Mouse (Mus musculus) forebrain, embryonic 10.5 days (tissue): ENCODE data around the gene Irx6. TPM values are rescaled to one million over a fixed set of nuclear protein-coding genes. Genes with fewer than 3 reads are reported as not detected.
A peak's percentile ranks its signal among the peaks of the same experiment; 100 is the strongest.

Experiments used
- DNase-seq: peaks from one replicate; pipeline ENCODE4 v3.0.0-alpha.2; 2017; ENCODE audit warnings: low spot score; ENCODE audit errors: extremely low spot score
- H3K27ac ChIP-seq: fragments of 300-500 bp; sonication (generic); 2 replicates; pipeline ENCODE4 v1.5.1; 2016; ENCODE audit warnings: mild to moderate bottlenecking
- H3K27me3 ChIP-seq: fragments of 300-500 bp; sonication (generic); 2 replicates; pipeline ENCODE4 v1.6.1; 2016; ENCODE audit warnings: mild to moderate bottlenecking; ENCODE audit not compliant: poor library complexity, severe bottlenecking
- H3K36me3 ChIP-seq: fragments of 300-500 bp; sonication (generic); replicated peaks from 2 replicates; pipeline ENCODE4 v1.6.1; 2016; ENCODE audit warnings: mild to moderate bottlenecking, moderate library complexity
- H3K4me1 ChIP-seq: fragments of 300-500 bp; sonication (generic); 2 replicates; pipeline ENCODE4 v1.6.1; 2016
- H3K4me3 ChIP-seq: fragments of 300-500 bp; sonication (generic); 2 replicates; pipeline ENCODE4 v1.5.1; 2016; ENCODE audit warnings: mild to moderate bottlenecking, moderate library complexity
- H3K9me3 ChIP-seq: fragments of 300-500 bp; sonication (generic); 2 replicates; pipeline ENCODE4 v1.6.1; 2016; ENCODE audit warnings: mild to moderate bottlenecking, moderate library complexity
- whole genome bisulfite sequencing: fragments of 180-500 bp; shearing (Covaris S2); methylation state at CpG from one replicate; pipeline ENCODE4 v1.1.7; 2016; 5-methylcytosine and 5-hydroxymethylcytosine counted together
- polyA plus RNA-seq: library from polyadenylated mRNA; unstranded; fragments of >200 nt; fragmentation: Nextera tagmentation; extraction: Ambion mirVana; gene quantifications from 2 replicates; pipeline ENCODE4 v1.2.1, GENCODE M21; 2016

Gene Irx6
- polyA plus RNA-seq, 1 experiment from 2014 or later: 0.22 TPM

DNA sequence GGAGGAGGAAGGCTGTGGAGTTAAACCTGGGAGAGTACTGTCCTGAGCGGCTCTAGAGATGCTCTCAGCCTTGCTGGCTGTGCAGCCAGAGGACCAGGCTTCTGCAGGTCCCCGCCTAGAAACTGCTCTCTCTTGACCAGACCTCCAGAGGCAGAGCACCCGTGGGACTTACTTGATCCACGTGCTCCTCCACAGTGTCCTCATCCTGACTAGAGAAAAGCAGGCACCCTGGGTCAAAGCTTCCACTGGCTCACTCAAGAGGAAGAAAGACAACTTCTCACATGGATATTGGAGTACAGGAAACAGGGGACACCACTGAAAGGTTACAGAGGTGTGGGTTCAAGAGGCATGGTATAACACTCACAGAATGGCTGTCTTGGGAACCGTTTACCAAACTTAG, 23.3 kb downstream of the Irx6 start:
- no peaks in the 10 kb centered on the region for H3K9me3 ChIP-seq
- 82% methylated on average over 5 of the region's 5 CpGs for WGBS
- H3K4me3 ChIP-seq: no peak overlapping the region
- H3K27ac ChIP-seq: no peak overlapping the region
- H3K36me3 ChIP-seq: no peaks in the 10 kb centered on the region
- DNase-seq: no peak
- H3K4me1 ChIP-seq: peaks cover 14% of the 10 kb centered on the region; the same call in 1 of the 2 replicates
- peaks cover 6% of the 10 kb centered on the region; the same call in 1 of the 2 replicates for H3K27me3 ChIP-seq

DNA sequence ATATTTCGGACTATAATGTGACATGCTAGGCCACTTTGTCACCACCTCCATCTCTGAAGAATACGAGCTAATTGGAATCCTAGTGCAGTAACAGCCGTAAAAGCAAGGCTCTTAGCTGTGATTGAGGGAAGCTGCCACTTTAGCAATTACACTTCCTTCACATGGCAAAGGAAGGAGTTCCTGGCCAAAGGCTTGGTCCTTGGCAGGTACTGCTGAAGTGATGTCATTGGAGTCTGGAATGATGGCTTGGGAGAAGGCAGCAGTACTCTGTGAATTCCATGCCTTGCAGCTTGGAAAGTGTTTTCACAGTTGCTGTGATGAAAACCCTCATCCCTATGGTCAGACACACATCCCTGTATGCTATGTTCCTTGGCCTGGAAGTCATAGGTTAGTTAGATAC, 24.3 kb downstream of the Irx6 start:
- no peaks in the 10 kb centered on the region for H3K9me3 ChIP-seq
- no peak for DNase-seq
- no peak overlapping the region for H3K27ac ChIP-seq
- 0 out of 2 replicates have a peak, but pooled peaks cover 3% of the 10 kb centered on the region for H3K27me3 ChIP-seq
- H3K4me3 ChIP-seq: no peak overlapping the region
- H3K4me1 ChIP-seq: peaks cover 14% of the 10 kb centered on the region; the same call in 1 of the 2 replicates
- 85% methylated on average over 3 of the region's 3 CpGs for WGBS
- H3K36me3 ChIP-seq: no peaks in the 10 kb centered on the region

DNA sequence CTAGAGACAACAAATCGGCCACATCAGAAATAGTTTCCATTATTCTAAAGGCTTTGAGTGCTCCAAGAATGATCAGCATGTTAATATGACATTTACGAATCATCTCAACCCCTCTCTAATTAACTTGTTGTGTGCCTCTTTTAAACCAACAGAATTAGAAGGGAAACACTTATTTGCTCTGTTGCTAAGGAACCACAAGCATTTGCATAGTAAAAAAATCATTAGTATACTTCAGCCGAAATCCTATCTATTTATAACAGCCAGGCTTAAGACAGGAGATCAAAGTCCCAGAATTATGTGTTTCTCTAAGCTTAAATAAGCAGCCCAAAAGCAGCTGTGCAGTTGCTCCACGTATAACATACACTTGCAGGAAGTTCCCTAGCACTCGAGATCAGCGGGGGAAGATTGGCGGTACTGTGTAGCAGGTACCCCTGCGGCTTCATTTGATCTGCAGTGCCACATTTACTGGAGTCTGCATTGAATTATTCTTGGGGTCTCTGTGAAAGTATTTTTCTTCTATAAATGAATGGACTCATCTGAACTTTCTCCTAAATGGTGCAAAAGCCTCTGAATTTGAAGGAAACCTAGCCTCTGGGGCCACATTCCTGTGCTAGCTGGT, 25.9 kb downstream of the Irx6 start:
- Histone ChIP-seq H3K27me3 (0 out of 2 replicates have a peak, but pooled peaks cover 3% of the 10 kb centered on the region), H3K4me1 (peaks cover 11% of the 10 kb centered on the region; the same call in 1 of the 2 replicates), H3K27ac (no peak overlapping the region), H3K4me3 (no peak overlapping the region), H3K36me3 (no peaks in the 10 kb centered on the region), H3K9me3 (no peaks in the 10 kb centered on the region)
- no peak for DNase-seq
- 78% methylated on average over 8 of the region's 8 CpGs for WGBS

DNA sequence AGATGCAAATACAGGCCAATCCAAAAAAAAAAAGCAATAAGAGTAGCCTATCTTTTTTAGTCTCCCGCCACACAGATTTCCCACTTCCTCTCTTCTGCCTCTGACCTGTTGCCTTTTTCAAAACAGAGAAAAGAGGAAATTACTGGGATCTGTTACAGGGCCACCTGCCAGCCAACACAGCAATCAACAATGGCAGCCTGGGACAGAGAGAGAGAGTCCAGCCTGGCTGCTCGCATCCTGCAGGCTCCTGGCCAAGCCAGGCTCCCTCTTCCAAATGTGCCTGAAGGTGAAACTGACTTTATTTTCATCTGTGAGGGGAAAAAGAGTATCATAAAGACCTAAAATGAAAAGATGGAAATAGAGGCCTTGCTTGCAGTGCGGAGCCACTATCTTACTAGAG, 29.3 kb downstream of the Irx6 start:
- peaks cover 11% of the 10 kb centered on the region; the same call in 1 of the 2 replicates for H3K4me1 ChIP-seq
- H3K27me3 ChIP-seq: 0 out of 2 replicates have a peak, but pooled peaks cover 3% of the 10 kb centered on the region
- no peak overlapping the region for H3K27ac ChIP-seq
- no peaks in the 10 kb centered on the region for H3K9me3 ChIP-seq
- WGBS: 80% methylated on average over 3 of the region's 3 CpGs
- no peaks in the 10 kb centered on the region for H3K36me3 ChIP-seq
- no peak for DNase-seq
- H3K4me3 ChIP-seq: no peak overlapping the region

DNA sequence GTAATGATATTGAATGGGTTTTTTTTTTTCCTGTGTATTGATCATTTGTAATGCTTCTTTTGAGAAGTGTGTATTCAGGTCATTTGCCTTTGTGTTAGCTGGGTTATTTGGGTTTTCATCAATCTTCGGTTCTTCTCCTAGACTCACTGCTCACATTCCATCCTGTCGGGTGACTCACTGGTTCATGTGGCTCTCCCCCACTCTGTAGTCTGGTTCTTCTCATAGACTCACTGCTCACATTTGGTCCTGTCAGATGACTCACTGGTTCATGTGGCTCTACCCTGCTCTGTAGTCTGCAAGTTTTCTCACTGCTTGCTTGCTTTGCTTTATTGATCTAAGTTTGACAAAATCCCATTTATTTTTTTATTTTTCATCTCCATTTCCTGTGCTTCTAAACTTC, 32.2 kb downstream of the Irx6 start:
- Histone ChIP-seq H3K27ac (no peak overlapping the region), H3K36me3 (no peaks in the 10 kb centered on the region), H3K9me3 (peaks cover 9% of the 10 kb centered on the region; the same call in 1 of the 2 replicates), H3K4me3 (no peak overlapping the region), H3K27me3 (no peaks in the 10 kb centered on the region), H3K4me1 (no peaks in the 10 kb centered on the region)
- DNase-seq: no peak
- 88% methylated on average over 2 of the region's 2 CpGs for WGBS

DNA sequence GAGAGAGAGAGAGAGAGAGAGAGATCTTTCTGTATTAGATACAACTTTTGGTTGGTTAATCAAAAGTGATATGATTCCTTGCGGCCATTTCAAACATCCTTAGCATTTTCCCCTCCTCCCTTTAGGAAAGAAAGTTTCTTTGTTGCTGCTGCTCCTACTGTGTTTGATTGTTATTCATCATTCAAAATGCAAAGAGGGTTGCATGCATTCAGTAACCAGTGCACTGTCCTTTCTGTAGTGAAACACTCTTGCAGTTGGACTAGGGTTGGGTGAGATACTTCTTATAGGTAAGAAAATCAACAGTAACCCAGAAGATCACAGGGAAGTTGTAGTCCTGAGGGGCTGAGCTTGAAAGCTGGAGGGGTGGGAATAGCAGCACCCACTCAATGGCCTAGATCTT, 39.2 kb downstream of the Irx6 start:
- 91% methylated on average over 1 of the region's 1 CpGs for WGBS

DNA sequence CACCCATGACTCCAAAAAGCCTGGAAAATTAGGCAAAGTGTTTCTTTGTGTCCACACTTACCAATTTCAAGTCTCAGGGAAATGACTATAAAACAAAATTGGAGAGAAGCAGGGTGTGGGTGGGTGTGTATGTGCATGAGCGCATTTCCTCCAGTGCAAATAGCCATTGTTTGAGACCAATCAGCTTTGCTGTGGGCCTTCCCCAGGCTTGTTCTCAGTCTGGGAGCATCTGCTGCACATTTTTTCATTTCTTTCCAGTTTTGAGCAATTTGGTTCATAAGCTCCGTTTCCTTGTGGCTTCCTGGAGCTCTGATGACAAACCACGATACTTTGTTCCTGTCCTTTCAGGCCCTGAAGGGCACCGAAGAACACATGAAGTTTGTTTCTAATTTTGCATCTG, 43.3 kb downstream of the Irx6 start:
- Histone ChIP-seq H3K36me3 (no peaks in the 10 kb centered on the region), H3K27me3 (no peaks in the 10 kb centered on the region), H3K9me3 (no peaks in the 10 kb centered on the region), H3K27ac (no peak overlapping the region), H3K4me3 (no peak overlapping the region), H3K4me1 (peaks cover 10% of the 10 kb centered on the region)
- WGBS: 79% methylated on average over 4 of the region's 4 CpGs
- no peak for DNase-seq

More for the DNA sequence above, 39.2 kb downstream of the Irx6 start:
- Histone ChIP-seq H3K4me3 (no peak overlapping the region), H3K36me3 (no peaks in the 10 kb centered on the region), H3K27me3 (no peaks in the 10 kb centered on the region), H3K27ac (no peak overlapping the region), H3K4me1 (no peaks in the 10 kb centered on the region), H3K9me3 (peaks cover 9% of the 10 kb centered on the region; the same call in 1 of the 2 replicates)
- no peak for DNase-seq

DNA sequence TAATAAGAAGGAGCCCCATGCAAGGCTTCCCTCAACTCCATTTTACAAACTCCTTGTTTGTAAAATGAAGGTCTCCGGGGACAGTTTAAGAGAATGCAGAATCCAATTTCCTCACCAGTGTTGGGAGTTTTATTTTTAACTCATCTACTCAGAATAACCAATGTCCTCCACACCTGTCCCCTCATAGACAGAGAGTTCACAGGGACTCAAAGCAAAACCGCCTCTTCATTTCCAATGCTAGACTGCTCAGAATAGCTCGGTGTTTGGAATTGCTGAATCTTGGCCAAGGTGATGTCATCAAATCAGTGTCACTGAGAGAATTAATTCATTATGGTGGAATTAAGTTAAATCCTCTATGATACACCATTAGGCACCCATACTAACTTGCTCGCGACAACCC, 44.0 kb downstream of the Irx6 start:
- no peaks in the 10 kb centered on the region for H3K9me3 ChIP-seq
- no peaks in the 10 kb centered on the region for H3K27me3 ChIP-seq
- DNase-seq: no peak
- whole genome bisulfite sequencing: 92% methylated on average over 5 of the region's 5 CpGs
- no peak overlapping the region for H3K4me3 ChIP-seq
- H3K4me1 ChIP-seq: peaks cover 16% of the 10 kb centered on the region
- no peak overlapping the region for H3K27ac ChIP-seq
- H3K36me3 ChIP-seq: no peaks in the 10 kb centered on the region

DNA sequence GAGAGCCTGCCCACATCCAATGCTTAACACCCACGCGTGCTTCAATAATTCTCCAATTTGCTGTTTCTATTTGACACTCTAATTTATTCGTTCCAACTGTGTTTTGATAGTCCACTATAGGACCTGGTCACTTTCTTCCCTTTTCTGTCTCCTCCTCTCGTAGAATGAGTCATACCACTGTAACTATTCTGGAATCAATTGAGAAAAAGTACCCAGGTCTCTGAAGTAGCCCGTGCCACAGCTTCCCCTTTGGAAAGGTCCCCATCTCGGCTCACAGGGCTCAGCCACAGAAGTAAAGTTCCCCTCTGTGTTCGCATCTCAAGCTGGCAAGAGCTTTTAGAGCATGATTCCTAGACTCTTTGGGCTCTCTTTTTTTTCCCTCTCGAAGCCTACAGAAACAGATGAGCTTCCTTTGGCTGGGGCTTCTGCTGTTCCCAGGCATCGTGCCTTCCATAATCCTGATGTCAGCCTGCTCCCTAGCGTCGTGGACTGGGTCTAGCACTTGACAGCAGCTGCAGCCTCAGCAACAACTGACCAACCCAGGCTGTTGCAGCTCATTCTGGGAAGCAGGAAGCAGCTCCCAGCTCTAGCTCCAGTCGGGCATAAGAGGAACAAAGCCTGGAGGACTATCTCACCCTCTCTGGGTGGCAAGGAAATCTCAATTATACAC, 47.3 kb downstream of the Irx6 start:
- H3K27ac ChIP-seq: no peak overlapping the region
- 50% methylated on average over 12 of the region's 12 CpGs for WGBS

DNA sequence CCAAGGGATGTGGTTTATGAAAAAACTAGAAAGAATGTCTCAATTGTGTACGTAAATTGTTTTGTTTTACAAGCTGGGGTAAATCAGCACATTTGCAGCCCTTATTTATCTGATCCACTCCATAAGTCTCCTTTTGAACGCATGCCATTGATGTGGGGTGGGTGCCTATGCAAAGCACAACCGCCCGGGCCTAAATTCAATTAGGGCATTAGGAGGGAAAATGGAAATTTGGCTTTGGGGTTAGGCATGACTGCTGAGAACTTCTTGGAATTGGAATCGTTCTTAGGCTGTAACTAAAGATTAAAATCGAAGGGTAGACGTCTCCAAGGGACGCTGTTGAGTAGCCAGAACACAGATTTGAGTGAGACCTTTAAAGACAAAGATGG, 47.8 kb downstream of the Irx6 start:
- no peaks in the 10 kb centered on the region for H3K9me3 ChIP-seq
- H3K36me3 ChIP-seq: no peaks in the 10 kb centered on the region
- H3K4me3 ChIP-seq: no peak overlapping the region
- peaks cover 16% of the 10 kb centered on the region; the same call in 1 of the 2 replicates for H3K27me3 ChIP-seq
- WGBS: 64% methylated on average over 8 of the region's 8 CpGs
- no peak for DNase-seq
- H3K4me1 ChIP-seq: peaks cover 30% of the 10 kb centered on the region
- H3K27ac ChIP-seq: no peak overlapping the region

More for the DNA sequence above, 47.3 kb downstream of the Irx6 start:
- DNase-seq: peak; percentile 49
- H3K27me3 ChIP-seq: peaks cover 13% of the 10 kb centered on the region; the same call in 1 of the 2 replicates
- H3K36me3 ChIP-seq: no peaks in the 10 kb centered on the region
- no peaks in the 10 kb centered on the region for H3K9me3 ChIP-seq
- no peak overlapping the region for H3K4me3 ChIP-seq
- H3K4me1 ChIP-seq: peaks cover 30% of the 10 kb centered on the region

DNA sequence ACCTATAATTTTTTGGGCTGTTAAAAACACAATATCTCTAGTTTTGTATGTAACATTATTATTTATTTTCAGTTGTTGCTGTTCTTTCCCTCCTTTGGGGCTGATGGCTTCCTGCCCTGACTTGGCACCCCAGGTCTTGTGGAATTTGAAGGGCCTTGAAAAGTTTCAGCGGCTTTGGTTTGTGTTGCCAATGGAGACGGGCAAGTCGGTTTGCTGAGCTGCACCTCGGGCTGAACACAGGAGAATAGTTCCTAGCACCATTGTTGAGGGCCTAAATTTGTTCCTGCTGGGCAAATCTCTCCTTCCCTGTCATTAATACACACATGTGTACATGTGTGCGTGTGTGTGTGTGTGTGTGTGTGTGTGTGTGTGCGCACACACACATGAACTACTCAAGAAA, 49.2 kb downstream of the Irx6 start:
- no peaks in the 10 kb centered on the region for H3K9me3 ChIP-seq
- H3K27ac ChIP-seq: peak overlapping the region; percentile 67; the same call in 1 of the 2 replicates
- H3K4me3 ChIP-seq: no peak overlapping the region
- WGBS: 64% methylated on average over 6 of the region's 6 CpGs
- H3K4me1 ChIP-seq: peaks cover 30% of the 10 kb centered on the region
- H3K36me3 ChIP-seq: no peaks in the 10 kb centered on the region
- peaks cover 24% of the 10 kb centered on the region for H3K27me3 ChIP-seq
- DNase-seq: no peak

DNA sequence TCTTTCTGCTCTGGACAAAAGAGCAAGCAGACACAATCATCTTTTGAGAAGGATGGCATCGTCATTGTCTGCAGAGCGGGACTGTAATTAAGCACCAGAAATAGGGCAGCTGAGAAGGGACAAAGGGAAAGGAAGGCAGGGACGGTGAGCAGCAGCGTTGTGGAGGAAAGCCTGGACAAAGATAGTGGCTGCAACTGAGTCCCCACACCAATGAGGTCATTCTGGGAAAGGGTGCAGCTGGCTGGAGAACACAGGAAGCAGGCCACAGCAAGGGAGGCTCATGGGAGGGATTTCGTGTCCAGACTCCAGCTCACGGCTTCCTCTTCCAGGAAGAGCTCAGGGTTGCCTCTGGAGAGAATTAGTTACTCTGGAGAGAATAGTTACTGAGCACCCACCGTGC, 49.9 kb downstream of the Irx6 start:
- no peaks in the 10 kb centered on the region for H3K36me3 ChIP-seq
- 46% methylated on average over 7 of the region's 7 CpGs for WGBS
- H3K27me3 ChIP-seq: peaks cover 24% of the 10 kb centered on the region
- no peak for DNase-seq
- no peaks in the 10 kb centered on the region for H3K9me3 ChIP-seq
- H3K4me3 ChIP-seq: no peak overlapping the region
- H3K27ac ChIP-seq: peak overlapping the region; percentile 67
- H3K4me1 ChIP-seq: peaks cover 30% of the 10 kb centered on the region

DNA sequence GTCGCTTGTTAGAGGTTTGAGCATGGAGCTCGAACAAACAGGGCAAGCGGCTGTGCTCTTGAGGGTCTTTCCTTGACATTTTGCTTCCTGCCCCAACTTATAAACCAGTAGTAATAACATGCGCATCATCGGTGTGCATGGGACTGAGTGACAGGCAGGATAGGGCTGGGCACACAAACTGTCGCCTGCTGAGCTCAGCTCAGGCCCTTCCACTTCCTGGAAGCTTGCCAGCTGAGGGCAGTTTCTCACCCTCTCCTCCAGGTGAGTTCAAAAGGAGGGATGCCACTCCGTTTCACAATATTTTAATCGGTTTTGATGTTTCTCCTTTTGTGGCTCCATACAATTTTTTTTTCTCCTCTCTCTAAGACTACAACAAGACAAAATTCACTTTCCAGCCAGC, 50.3 kb downstream of the Irx6 start:
- no peak for DNase-seq
- peak overlapping the region; percentile 67 for H3K27ac ChIP-seq
- H3K36me3 ChIP-seq: no peaks in the 10 kb centered on the region
- peaks cover 30% of the 10 kb centered on the region for H3K4me1 ChIP-seq
- peaks cover 24% of the 10 kb centered on the region for H3K27me3 ChIP-seq
- no peaks in the 10 kb centered on the region for H3K9me3 ChIP-seq
- no peak overlapping the region for H3K4me3 ChIP-seq
- 80% methylated on average over 8 of the region's 8 CpGs for WGBS
